ENCODE assay signal across 15 mouse cellular contexts in genomic region chr11:44512044-44513025, GRCm38 (mm10). TPM values are rescaled to one million over a fixed set of nuclear protein-coding genes. Genes with fewer than 3 reads are reported as not detected.
A peak's percentile ranks its signal among the peaks of the same experiment; 100 is the strongest.
DNase-seq lines count a peak whose midpoint lies in the region; ATAC-seq and TF ChIP-seq lines count a peak whose summit lies in the region.
"Had no signal": no experiment of that assay in that cellular context is flagged by ENCODE, and none has a peak within 500 bp of the region (broad histone marks: within the 10 kb centered on the region; RNA-seq: fewer than 3 reads in every experiment).

No protein-coding gene starts in this region.

- WGBS in heart, embryonic 13.5 days: 56% methylated on average over 14 of the region's 14 CpGs
- 15% methylated on average over 14 of the region's 14 CpGs for WGBS in liver, embryonic 14.5 days (ENCODE audit: insufficient replicate concordance)
- WGBS in forebrain, embryonic 12.5 days: 84% methylated on average over 14 of the region's 14 CpGs

- no peak overlapping the region for H3K4me3 ChIP-seq in heart, embryonic 13.5 days
- H3K4me3 ChIP-seq in liver, embryonic 14.5 days (ENCODE audit: insufficient read depth in 1 of 2, low read depth in 2 of 2, low read length in 2 of 2): peak overlapping the region; percentile 7 to 30; a peak in 2 of 4 replicates
- no peak overlapping the region for H3K4me3 ChIP-seq in forebrain, embryonic 12.5 days (replicated peaks)
- H3K4me3 ChIP-seq: gastrocnemius, adult 2 months; hindbrain, embryonic 12.5 days; limb, embryonic 13.5 days; neural tube, embryonic 13.5 days had no signal

- 0 out of 2 replicates have a peak, but pooled peaks have one; percentile 8 for TF ChIP-seq CTCF in liver, embryonic 14.5 days (IDR thresholded peaks at IDR 0.05; ENCODE audit: low read depth)

- peaks cover 22% of the 10 kb centered on the region for H3K4me1 ChIP-seq in heart, embryonic 13.5 days
- peaks cover 79 to 81% of the 10 kb centered on the region in 2 experiments for H3K4me1 ChIP-seq in liver, embryonic 14.5 days (replicated peaks; ENCODE audit: control insufficient read depth in 2 of 2, insufficient read depth in 2 of 2, low read length in 1 of 2)
- 0 out of 2 replicates have a peak, but pooled peaks cover 3% of the 10 kb centered on the region for H3K4me1 ChIP-seq in forebrain, embryonic 12.5 days
- H3K4me1 ChIP-seq: hindbrain, embryonic 12.5 days; limb, embryonic 13.5 days had no signal

- H3K9me3 ChIP-seq in heart, embryonic 13.5 days: no peaks in the 10 kb centered on the region
- H3K9me3 ChIP-seq in liver, embryonic 14.5 days (ENCODE audit: control insufficient read depth, low read length): no peaks in the 10 kb centered on the region
- H3K9me3 ChIP-seq in forebrain, embryonic 12.5 days: no peaks in the 10 kb centered on the region
- H3K9me3 ChIP-seq: hindbrain, embryonic 12.5 days; limb, embryonic 13.5 days; neural tube, embryonic 13.5 days had no signal

- peak overlapping the region; percentile 29; the same call in 1 of the 2 replicates for H3K27ac ChIP-seq in heart, embryonic 13.5 days (replicated peaks)
- peak overlapping the region; percentile 97 for H3K27ac ChIP-seq in liver, embryonic 14.5 days
- H3K27ac ChIP-seq in forebrain, embryonic 12.5 days: no peak overlapping the region
- H3K27ac ChIP-seq: gastrocnemius, adult 2 months; hindbrain, embryonic 12.5 days; limb, embryonic 13.5 days; neural tube, embryonic 13.5 days had no signal

- no peak for ATAC-seq in heart, embryonic 13.5 days (ENCODE audit: extremely low read depth, insufficient number of reproducible peaks, low FRiP score, low TSS enrichment)
- ATAC-seq in liver, embryonic 14.5 days (ENCODE audit: insufficient read depth): peak; percentile 77
- ATAC-seq in forebrain, embryonic 12.5 days (ENCODE audit: low FRiP score): no peak

- no peaks in the 10 kb centered on the region for H3K27me3 ChIP-seq in heart, embryonic 13.5 days (replicated peaks)
- H3K27me3 ChIP-seq in liver, embryonic 14.5 days (ENCODE audit: control insufficient read depth, insufficient read depth, low read length): no peaks in the 10 kb centered on the region
- H3K27me3 ChIP-seq in forebrain, embryonic 12.5 days: no peaks in the 10 kb centered on the region
- H3K27me3 ChIP-seq: hindbrain, embryonic 12.5 days; limb, embryonic 13.5 days; neural tube, embryonic 13.5 days had no signal

- no peak overlapping the region for H3K4me2 ChIP-seq in heart, embryonic 13.5 days
- peak overlapping the region; percentile 72 for H3K4me2 ChIP-seq in liver, embryonic 14.5 days (ENCODE audit: low read depth)
- no peak overlapping the region for H3K4me2 ChIP-seq in forebrain, embryonic 12.5 days
- H3K4me2 ChIP-seq: hindbrain, embryonic 12.5 days; limb, embryonic 13.5 days; neural tube, embryonic 13.5 days had no signal

- no peak overlapping the region for H3K9ac ChIP-seq in heart, embryonic 13.5 days
- peak overlapping the region; percentile 67 for H3K9ac ChIP-seq in liver, embryonic 14.5 days (replicated peaks)
- no peak overlapping the region for H3K9ac ChIP-seq in forebrain, embryonic 12.5 days
- H3K9ac ChIP-seq: hindbrain, embryonic 12.5 days; limb, embryonic 13.5 days; neural tube, embryonic 13.5 days had no signal

- no peak for DNase-seq in heart, postnatal 14 days
- DNase-seq in spleen, adult 12 weeks (ENCODE audit: low spot score): peak; percentile 56
- DNase-seq in spleen, adult 18-20 months: no peak
- DNase-seq in liver, embryonic 14.5 days (ENCODE audit: low read depth in 3 of 3, low spot score in 3 of 3): peak; percentile 75 to 81 (median 76)
- DNase-seq in MN1 (ENCODE audit: low spot score): no peak
- DNase-seq in embryo, embryonic 11 days: no peak
- DNase-seq: adrenal gland, postnatal 36 days; cerebellum, postnatal 14 days; gastrocnemius, adult 2 months; right cerebral cortex, postnatal 4 days had no signal

- peak; percentile 86 for TF ChIP-seq EP300 in liver, embryonic 14.5 days (IDR thresholded peaks at IDR 0.05; ENCODE audit: low read depth)

- H3K36me3 ChIP-seq in heart, embryonic 13.5 days: no peaks in the 10 kb centered on the region
- no peaks in the 10 kb centered on the region for H3K36me3 ChIP-seq in liver, embryonic 14.5 days (replicated peaks; ENCODE audit: control insufficient read depth, insufficient read depth, low read depth)
- H3K36me3 ChIP-seq in forebrain, embryonic 12.5 days (replicated peaks): no peaks in the 10 kb centered on the region
- H3K36me3 ChIP-seq: hindbrain, embryonic 12.5 days; limb, embryonic 13.5 days; neural tube, embryonic 13.5 days had no signal

- intact Hi-C loops in heart, postnatal 14 days (cut with DNase I): no loop called here

RNA-seq across cellular contexts. Expression of gene Rnf145, which starts 6.4 kb away (rescaled TPM):
- 46.5 and 55.9 TPM in 2 replicates for polyA plus RNA-seq in heart, embryonic 13.5 days (2015; fragmentation: Nextera tagmentation; extraction: Ambion mirVana)
- 10 to 100 TPM; 21.8 to 28.8 TPM for total RNA-seq in heart, postnatal 14 days (2021)
- polyA plus RNA-seq in liver, embryonic 14.5 days (2012; rRNA removed): 40.8 and 45.8 TPM in 2 replicates
- polyA plus RNA-seq in liver, embryonic 14.5 days (2014; fragmentation: Nextera tagmentation; extraction: Ambion mirVana): 49.0 and 54.7 TPM in 2 replicates
- polyA plus RNA-seq in forebrain, embryonic 12.5 days (2016; fragmentation: Nextera tagmentation; extraction: Ambion mirVana): 118 and 121 TPM in 2 replicates

RNA-seq across cellular contexts. Expression of gene Ublcp1, which starts 42.0 kb away (rescaled TPM):
- 42.3 and 43.7 TPM in 2 replicates for polyA plus RNA-seq in heart, embryonic 13.5 days (2015; fragmentation: Nextera tagmentation; extraction: Ambion mirVana)
- total RNA-seq in heart, postnatal 14 days (2021): 10 to 100 TPM; 30.8 to 44.3 TPM
- 17.2 and 30.4 TPM in 2 replicates for polyA plus RNA-seq in liver, embryonic 14.5 days (2012; rRNA removed)
- 46.6 and 49.1 TPM in 2 replicates for polyA plus RNA-seq in liver, embryonic 14.5 days (2014; fragmentation: Nextera tagmentation; extraction: Ambion mirVana)
- 61.7 and 65.2 TPM in 2 replicates for polyA plus RNA-seq in forebrain, embryonic 12.5 days (2016; fragmentation: Nextera tagmentation; extraction: Ambion mirVana)

Comparison
In these comparisons a context has a peak if more than half of its experiments do, and no peak if none do; other contexts are left out.
1. DNase-seq: peak in spleen, adult 12 weeks (single experiment) and liver, embryonic 14.5 days (3 of 3); none in heart, postnatal 14 days (0 of 2), spleen, adult 18-20 months (0 of 2), MN1 (single experiment) and embryo, embryonic 11 days (single experiment).
2. H3K4me3 ChIP-seq: peak in liver, embryonic 14.5 days (2 of 2); none in heart, embryonic 13.5 days (single experiment) and forebrain, embryonic 12.5 days (single experiment).